Mouse (Mus musculus): ENCODE measurements around the gene 1810013L24Rik.

The 1810013L24Rik gene

DNA sequence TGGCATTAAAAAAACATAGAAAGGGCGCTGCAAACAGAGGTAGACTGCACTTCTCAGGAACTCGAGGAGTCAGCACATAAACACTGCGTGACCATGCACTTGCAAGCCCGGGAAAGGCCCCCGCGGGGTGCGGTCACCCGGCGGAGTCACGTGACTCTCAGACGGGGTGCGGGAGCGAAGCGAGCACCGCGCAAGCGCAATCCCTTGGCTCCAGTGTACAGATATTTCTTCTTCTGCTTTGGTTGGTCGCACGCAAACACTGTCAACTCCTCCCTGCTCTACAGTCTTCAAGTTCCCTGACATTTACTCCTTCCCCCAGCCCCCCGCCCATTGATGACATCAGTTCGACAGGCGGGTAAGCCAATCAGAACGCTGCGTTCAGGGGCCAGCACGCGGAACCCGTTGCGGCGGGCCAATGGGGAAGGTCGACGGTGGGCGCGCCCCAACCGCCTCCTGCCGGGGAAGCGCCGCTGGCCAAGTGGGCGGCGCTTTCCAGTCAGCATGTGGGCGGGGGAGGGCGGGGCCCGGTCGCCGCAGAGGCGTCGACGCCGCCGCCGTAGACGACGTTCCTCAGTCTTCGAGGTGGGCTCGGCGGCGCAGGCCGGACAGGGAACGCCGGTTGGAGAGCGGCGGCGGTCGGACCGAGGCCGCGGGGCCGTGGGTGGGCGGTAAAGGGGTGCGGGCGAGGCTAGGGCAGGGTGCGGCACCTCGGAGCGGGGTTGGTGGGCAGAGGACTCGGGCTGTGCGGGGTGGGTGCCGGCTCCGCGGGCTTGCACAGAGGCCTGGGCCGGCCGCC, at the start of gene 1810013L24Rik:
TSS of gene 1810013L24Rik (plus strand) at position 537 of the 796 bp plus-strand sequence.
- peak; percentile 99 for DNase-seq (ENCODE audit: low spot score)

DNA sequence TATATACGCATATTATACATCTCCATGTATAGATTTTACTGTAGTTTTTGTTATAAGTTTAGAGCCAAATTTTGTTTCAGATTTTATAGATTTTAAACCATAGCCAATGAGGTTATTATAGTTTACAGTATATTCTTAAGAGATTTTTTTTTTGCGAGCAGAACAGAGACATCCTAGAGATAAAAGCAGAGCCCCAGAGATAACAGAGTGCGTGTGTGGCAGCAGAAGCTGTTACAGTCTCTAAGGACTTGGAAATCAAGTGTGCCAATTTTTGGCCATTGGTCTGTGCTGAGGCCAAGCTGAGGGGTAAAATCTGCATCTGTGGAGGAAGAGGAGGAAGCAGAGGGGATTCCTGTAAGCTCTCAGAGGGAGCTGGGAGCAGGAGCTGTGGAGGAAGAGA, 49.7 kb upstream of the 1810013L24Rik start:
- no peak for DNase-seq (ENCODE audit: low spot score)

DNA sequence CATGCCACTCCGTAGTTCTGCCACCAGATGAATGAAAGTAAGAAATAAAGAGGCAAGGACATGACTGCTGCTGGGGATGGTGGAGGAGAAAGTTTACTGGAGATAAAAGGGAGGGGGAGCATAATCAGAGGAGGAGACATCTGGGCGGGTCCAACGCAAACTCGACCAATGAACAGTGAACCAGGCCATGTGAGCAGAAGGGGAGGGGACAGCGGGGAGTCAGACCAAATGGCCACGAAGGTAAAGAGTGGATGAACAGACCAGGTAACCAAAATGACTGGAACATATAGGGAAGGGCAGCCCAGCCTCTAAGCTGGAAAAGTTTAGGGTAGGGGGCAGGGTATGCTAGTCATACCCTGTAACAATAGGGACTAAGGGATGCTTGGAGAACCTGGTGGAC, 48.7 kb upstream of the 1810013L24Rik start:
- DNase-seq (ENCODE audit: low spot score): peak; percentile 24

DNA sequence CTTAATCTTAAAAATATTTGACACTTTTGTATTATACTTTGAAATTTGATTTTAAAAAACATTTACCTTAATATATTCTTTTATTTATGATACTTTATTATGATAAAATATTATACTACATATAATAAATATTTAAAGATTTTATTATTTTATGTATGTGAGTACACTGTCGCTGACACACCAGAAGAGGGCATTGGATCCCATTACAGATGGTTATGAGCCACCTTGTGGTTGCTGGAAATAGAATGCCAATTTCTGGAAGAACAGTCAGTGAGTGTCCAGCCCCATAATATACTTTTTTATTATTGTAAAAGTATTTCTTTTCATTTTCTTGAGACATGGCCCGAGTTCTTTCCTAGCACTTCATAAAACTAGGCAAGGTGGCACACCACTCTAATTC, 48.2 kb upstream of the 1810013L24Rik start:
- no peak for DNase-seq (ENCODE audit: low spot score)

DNA sequence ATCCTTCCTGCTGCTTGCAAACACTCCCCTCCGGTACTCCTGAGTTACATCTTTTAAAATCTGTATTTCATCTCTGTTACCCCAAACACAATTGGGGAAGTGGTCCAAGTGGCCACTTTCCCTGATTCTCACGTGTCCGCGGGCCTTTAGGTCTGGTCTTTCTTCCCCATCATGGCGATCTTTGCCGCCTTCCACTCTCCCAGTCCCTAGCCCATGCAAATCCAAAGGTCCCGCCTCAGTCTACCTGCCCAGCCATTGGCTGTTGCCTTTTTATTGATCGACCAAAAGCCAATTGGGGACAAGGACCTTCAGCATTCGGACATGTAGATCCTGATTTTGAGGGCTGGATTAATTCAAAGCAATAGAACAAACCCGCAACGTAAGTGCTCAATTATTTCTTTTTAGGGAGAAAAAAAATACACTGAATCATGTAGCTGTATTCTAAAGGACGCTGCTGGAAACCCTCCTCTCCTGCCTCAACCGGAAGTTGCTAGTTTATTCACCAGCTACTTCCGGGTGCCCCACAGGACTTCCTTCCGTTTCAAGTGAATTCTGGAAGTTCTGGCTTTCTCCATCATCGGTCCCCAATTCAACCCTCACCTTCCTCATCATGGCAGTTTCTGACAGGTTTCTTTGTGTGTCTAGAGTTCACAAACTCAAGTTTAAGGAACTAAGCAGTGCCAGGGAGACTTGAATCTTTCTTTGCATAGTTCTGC, 46.5 kb upstream of the 1810013L24Rik start:
- peak; percentile 84 for DNase-seq (ENCODE audit: low spot score)

DNA sequence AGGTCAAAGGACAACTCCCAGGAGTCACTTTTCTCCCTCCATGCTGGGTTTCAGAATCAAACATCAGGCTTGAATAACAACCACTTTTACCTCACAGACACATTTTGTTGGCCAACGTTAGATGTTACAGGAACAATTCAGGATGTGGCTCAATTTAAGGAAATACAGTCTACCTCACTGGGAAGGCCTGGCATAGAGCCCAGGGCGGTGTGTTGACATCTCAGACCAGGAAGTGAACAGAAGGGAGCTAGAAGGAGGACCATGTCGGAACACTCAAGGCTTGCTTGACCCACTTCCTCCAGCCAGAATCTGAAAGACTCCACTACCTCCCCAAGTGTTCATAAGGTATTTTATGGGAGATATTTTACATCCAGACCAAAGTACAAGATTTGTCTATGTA, 45.1 kb upstream of the 1810013L24Rik start:
- DNase-seq (ENCODE audit: low spot score): no peak

DNA sequence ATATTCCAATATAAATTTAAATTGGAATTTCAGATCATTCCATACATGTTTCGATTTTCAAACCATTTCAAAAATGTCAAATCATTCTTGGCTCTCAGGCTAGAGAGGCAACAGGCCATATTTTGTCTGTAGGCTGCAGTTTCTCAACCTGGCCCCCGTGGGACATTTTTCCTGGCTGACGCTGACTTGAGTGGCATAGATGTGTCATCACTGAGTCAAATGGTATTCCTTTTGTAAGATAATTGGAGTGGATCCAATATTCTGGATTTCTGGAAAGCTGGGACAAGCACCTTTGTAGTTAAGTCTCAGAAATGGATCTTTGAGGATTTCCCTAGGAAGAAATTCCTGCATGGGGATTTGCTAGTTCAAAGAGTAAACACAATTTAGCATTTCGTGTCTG, 39.0 kb upstream of the 1810013L24Rik start:
- no peak for DNase-seq (ENCODE audit: low spot score)

DNA sequence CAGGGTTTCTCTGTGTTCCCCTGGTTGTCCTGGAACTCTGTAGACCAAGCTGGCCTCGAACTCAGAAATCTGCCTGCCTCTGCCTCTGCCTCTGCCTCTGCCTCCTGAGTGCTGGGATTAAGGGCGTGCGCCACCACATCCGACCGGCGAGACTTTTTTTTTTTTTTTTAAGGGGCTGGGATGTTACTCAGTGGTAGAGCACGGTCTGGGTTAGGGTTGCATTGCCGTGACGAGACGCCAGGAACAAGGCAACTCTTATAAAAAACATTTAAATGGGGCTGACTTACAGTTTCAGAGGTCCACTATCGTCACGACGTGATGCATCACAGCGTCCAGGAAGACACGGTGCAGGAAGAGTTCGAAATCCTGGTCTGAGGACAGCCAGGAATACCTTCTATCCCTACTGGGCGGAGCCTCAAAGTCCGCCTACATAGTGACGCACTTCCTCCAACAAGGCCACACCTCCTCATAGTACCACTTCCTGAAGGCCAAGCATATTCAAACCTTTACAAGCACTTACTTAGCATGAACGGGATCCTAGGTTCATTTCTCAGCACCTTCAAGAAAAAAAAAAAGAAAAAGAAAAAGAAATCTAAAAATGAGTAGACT, 37.8 kb upstream of the 1810013L24Rik start, which contains the start of gene Usp7:
TSS of gene Usp7 (minus strand) at position 360 of the 609 bp plus-strand sequence.
- peak; percentile 41 for DNase-seq (ENCODE audit: low spot score)

DNA sequence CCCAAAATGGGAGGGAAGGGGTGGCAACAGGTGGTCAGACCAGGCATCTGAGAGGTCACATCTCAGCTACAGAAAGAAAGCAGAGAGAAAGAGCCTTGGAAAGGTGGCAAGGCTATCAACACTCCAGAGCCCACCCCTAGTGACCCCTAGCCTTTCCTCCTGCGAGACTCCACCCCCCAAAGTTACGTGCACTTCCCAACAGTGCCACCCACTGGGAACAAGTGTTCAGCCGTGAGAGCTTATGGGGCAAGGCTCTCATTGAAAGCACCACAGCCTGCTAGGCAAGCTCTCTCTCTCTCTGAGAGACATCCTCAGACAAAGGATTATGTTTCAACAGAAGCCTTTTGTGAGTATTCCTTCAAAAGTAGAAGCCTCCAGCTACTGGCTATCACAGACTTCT, 34.9 kb upstream of the 1810013L24Rik start:
- no peak for DNase-seq (ENCODE audit: low spot score)

DNA sequence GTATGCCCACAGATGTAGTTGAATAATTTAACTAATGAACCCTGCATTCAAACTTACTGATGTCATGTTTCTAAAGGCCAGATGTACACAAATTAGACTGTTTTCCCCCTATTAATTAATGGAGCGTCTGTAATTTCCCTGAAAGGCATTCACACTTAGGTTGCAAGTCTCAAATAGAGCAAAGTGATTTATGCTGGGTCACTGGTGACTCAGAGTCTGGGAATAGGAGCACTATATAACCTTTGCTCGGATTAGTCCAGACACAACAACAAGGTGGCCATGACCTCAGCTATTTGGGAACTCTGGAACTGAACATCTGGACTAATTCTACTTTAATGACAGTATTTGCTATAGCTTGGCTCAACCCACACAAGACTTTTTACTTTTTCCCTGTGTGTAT, 34.0 kb upstream of the 1810013L24Rik start:
- no peak for DNase-seq (ENCODE audit: low spot score)

DNA sequence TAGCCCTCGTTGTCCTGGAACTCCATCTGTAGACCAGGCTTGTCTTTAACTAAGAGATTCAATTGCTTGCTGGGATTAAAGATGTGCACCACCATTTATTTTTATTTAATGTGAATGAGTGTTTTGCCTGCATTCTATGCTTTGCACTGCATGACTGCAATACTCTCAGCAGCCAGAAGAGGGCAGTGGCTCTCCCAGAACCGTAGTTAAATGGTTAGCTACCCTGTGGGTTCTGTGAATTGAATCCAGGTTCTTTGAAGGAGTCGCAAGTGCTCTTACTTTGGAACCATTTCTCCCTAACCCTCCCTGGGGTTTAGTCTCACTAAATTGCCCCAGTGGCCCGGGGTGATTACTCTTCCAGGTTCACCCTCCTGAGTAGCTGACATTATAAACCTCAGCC, 23.2 kb upstream of the 1810013L24Rik start:
- DNase-seq (ENCODE audit: low spot score): no peak

DNA sequence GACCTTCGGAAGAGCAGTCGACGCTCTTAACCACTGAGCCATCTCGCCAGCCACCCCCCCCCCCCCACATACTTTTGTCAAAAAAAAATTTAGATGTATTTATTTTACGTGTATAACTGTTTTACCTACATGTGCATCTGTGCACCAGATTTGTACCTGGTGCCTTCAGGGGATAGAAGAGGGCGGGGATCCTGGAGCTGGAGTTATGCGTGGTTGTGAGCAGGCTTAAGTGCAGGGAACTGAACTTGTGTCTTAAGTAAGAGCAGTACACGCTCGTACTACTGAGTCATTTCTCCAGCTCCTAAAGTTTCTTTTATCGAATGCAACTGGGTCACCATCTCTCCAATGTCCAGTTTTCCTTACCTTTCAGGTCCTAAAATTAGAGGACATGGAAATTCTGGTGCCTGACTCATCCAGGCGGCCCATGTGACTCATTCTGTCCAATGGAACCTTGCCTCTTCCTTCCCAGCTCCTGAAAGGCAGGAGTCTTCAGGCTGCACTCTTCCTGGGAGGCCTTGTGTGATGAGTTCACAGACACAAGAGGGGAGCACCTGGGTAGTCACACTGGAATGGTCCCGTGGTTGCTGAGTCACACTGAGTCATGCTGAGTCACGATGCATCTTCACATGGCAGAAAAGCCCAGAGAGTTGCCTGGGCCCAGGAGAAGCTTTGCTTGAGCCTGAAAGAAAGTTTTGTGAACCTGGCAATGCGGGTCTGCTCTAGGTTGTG, 19.3 kb upstream of the 1810013L24Rik start:
- DNase-seq (ENCODE audit: low spot score): peak; percentile 48

DNA sequence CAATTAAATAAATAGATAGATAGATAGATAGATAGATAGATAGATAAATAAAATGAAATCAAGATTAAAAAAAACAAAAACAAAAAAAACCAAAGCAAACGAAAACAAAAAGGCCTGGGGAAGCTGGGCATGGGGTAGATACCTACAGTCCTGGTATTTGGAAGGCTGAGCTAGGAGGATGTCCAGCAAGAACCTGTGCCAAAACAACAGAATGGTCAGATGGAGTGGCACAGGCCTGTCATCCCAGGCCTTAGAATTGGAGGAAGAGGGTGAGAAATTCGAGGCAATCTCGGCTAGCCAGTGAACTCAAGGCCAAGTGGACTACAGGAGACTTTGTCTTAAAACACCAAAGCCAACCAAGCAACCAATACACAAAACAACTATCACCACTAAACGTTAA, 12.0 kb upstream of the 1810013L24Rik start:
- no peak for DNase-seq (ENCODE audit: low spot score)

DNA sequence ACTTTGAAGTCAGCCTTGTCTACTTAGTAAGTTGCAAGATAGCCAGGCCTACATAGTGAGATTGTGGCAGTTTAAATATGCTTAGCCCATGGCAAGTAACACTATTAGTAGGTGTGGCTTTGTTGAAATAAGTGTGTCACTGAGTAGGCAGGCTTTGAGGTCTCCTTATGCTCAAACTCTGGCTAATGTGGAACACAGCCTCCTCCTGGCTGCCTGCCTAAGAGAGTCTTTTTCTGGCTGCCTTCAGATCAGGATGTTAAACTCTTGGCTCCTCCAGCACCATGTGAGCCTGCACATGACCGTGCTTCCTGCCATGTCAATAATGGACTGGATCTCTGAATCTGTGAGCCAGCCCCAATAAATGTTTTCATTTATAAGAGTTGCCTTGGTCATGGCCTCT, 8.5 kb upstream of the 1810013L24Rik start:
- no peak for DNase-seq (ENCODE audit: low spot score)

DNA sequence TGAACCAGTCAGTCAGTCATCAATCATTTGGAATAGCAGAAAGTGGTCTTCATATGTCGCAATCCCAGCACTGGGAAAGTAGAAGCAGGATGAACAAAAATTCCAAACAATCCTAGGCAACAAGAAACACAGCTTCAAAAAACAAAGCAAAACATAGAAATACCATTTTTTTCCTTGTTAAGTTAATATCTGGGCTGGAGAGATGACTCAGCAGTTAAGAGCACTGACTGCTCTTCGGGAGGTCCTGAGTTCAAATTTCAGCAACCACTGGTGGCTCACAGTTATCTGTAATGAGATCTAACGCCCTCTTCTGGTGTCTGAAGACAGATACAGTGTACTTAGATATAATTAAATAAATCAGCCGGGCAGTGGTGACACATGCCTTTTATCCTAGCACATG, 7.3 kb upstream of the 1810013L24Rik start:
- no peak for DNase-seq (ENCODE audit: low spot score)

DNA sequence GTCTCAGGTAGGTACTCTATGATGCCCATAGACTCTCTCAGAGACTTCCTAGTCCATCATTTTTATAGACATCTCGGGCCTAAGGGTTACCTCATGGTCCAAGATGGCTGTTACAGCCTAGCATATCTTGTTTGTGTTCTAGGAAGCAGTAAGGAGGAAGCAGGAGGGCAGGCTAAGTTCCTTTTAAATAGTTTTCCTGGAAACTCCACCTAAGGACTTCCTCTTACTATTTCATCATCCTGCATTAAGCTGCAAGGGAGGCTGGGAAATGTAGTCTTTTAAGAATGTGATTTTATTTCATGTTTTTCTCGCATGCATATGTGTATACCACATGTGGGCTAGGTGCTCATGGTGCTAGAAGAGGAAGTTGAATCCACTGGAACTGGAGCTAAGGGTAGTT, 6.2 kb upstream of the 1810013L24Rik start:
- DNase-seq (ENCODE audit: low spot score): peak; percentile 14

DNA sequence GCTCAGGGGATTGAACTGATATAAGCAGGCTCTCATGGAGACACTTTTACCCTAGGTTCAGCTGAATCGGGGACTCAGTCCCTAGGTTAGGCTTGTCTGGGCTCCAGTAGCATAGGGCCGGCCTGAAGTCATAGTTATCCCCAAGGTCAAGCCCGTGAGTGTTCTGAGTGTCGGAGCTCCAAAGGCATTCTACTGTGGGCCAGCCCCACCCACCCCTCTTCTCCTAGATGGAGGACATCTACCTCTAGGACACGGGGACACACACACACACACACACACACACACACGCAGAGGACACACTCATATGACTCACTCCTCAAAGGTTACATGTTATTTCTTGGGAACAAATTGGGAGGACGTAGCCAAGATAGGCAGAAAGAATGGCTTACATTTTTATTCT, 2.5 kb upstream of the 1810013L24Rik start:
- no peak for DNase-seq (ENCODE audit: low spot score)

DNA sequence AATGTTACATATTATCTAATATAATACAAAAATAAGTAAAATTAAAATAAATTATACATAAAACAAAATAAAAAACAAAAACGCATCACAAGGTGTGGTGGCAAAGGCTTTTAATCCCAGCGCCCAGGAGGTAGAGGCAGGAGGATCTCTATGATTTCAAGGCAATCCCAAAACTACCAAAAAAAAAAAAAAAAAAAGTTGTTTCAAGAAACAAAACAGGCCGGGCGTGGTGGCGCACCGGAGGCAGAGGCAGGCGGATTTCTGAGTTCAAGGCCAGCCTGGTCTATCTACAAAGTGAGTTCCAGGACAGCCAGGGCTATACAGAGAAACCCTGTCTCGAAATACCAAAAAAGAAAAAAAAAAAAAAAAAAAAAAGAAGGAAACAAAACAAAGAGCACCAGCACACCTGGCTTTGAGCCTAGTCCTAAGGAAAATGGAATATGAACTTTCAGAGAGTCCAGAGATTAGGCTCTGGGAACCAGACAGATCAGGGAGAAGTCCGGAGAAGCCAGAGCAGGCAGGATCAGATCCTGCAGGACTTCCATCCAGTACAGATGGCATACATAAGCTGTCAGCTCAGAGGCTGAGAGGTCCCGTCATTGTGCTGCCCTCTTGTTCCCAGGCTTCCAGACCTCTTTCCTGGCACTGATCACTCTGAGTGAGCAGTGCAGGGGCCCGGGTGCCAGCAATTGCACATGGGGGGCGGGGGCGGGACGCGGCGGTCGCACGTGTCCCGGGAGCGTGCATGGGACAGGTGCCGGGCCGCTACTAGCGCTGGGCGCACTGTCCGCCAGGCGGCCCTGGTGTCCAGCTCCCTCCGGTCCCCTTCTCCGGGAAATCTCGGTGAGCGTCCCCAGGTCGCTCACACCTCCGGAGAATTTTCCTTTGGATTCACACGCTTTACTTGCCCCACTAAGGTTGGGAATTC, 1.0 kb upstream of the 1810013L24Rik start:
- no peak for DNase-seq (ENCODE audit: low spot score)

DNA sequence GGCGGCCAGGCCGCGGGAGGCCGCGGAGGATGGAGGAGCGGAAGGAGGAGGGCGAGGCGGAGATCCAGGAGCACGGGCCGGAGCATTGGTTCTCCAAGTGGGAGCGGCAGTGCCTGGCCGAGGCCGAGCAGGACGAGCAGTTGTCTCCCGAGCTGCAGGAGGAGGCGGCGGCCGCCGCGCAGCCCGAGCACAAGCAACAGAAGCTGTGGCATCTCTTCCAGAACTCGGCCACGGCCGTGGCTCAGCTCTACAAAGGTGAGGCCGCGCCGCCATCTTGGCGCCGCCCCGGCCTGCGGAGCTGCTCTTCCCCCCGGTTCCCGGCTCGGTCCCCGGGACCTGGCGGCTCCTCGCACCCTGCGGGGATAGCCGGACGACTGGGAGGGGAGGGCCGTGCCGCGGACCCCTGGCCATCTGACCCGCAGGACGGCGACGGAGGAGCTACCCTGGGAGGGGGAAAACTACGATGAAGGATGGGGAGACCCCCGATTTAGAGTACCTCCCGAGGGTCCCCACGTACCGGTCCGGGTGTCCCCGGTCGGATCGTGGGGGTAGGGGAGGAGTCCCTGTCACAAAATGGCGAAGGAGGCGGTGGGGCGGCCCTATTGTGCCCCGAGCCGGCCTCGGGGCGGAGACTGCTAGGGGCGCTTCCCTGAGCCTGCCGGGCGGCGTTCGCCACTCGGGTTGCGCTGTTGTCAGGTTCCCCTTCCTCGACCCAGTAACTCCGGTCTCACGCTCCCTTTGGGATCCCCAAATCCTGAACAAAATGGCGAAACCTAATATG, 721 bp downstream of the 1810013L24Rik start:
- DNase-seq (ENCODE audit: low spot score): peak; percentile 61

DNA sequence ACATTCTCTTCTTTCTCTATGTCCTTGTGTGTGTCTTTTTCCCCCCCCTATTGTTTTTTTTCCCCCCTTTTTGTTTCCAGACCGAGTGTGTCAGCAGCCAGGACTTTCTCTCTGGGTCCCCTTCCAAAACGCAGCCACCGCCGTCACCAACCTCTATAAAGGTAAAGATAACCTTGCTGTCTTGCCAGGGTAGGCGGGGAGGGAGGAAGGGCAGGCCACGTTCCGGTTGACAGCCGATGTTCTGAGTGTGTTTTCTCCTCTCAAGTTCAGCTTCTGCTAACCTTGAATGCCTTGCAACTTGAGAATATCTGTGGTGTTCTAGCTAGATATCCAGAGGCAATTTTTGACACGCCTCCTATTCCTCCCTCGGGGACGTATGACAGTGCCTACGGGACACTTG, 1.3 kb downstream of the 1810013L24Rik start:
- DNase-seq (ENCODE audit: low spot score): peak; percentile 8

Data from yolk sac, embryonic 10.5 days (tissue).